Mouse (Mus musculus) G1E (cell line): Measurements from ENCODE around the gene Prkaca.

Source experiments
- CTCF ChIP-seq: IDR thresholded peaks from 2 replicates; pipeline ENCODE4 v1.5.1; 2012; ENCODE audit warnings: low read depth, low read length, inconsistent platforms, mixed read lengths
- GATA1 ChIP-seq: IDR thresholded peaks from 2 replicates; pipeline ENCODE4 v1.6.1; 2012; ENCODE audit warnings: borderline replicate concordance, low read length, inconsistent platforms, mixed read lengths
- GATA2 ChIP-seq: IDR thresholded peaks from 2 replicates; pipeline ENCODE4 v1.6.1; 2012; ENCODE audit warnings: low read depth, low read length, inconsistent platforms, borderline replicate concordance

GRCm38 (mm10) chr8:83974521-83974920 lies 1.7 kb downstream of the Prkaca start:
- no peak for TF ChIP-seq CTCF
- TF ChIP-seq GATA2: no peak
- no peak for TF ChIP-seq GATA1
